Mouse (Mus musculus): ENCODE measurements around the gene 1810049J17Rik. TPM values are rescaled to one million over a fixed set of nuclear protein-coding genes. Genes with fewer than 3 reads are reported as not detected.

1810049J17Rik gene
- polyA plus RNA-seq, 1 experiment from 2014 or later, result 0.54 TPM

DNA sequence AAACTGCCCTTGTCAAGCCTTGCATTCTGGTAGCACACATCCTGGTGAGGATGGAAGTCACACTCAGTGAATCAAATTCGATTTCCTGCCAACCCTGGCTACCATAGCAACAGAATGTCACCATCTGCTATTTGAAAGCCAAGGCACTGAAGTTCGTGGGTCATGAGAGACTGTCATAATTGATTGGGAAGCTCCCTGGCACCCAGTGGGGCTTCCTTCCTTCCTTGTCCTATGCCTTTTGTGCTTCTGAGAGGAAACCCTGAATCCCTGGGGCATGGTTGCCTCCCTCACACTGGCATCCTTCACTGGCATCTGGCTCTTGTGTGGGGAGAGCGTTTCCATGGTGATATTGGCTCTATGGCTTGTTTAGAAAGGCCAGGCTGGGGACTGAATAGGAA lies 44.4 kb upstream of the 1810049J17Rik start:
- WGBS, result 50% methylated on average over 3 of the region's 3 CpGs
- Histone ChIP-seq H3K4me2 (ENCODE audit: low read length) (no peak overlapping the region), H3K4me1 (ENCODE audit: control insufficient read depth in 2 of 2, insufficient read depth in 2 of 2, low read length in 2 of 2) (peaks cover 14 to 15% of the 10 kb centered on the region in 2 experiments), H3K9ac (ENCODE audit: low read length) (no peak overlapping the region), H3K9me3 (ENCODE audit: control insufficient read depth, low read length) (no peaks in the 10 kb centered on the region), H3K36me3 (ENCODE audit: control insufficient read depth, insufficient read depth, low read length) (peaks cover 19% of the 10 kb centered on the region), H3K4me3 (ENCODE audit: control insufficient read depth in 1 of 2, insufficient read depth in 1 of 2, low read depth in 1 of 2, low read length in 2 of 2) (no peak overlapping the region), H3K27ac (replicated peaks in 1 of 2; ENCODE audit: control insufficient read depth in 1 of 2, insufficient read depth in 1 of 2, low read depth in 2 of 2, low read length in 2 of 2) (no peak overlapping the region), H3K27me3 (ENCODE audit: control insufficient read depth, insufficient read depth, low read length) (no peaks in the 10 kb centered on the region)
- no peak for ATAC-seq (ENCODE audit: insufficient number of reproducible peaks, insufficient read depth, low FRiP score, low read depth)

DNA sequence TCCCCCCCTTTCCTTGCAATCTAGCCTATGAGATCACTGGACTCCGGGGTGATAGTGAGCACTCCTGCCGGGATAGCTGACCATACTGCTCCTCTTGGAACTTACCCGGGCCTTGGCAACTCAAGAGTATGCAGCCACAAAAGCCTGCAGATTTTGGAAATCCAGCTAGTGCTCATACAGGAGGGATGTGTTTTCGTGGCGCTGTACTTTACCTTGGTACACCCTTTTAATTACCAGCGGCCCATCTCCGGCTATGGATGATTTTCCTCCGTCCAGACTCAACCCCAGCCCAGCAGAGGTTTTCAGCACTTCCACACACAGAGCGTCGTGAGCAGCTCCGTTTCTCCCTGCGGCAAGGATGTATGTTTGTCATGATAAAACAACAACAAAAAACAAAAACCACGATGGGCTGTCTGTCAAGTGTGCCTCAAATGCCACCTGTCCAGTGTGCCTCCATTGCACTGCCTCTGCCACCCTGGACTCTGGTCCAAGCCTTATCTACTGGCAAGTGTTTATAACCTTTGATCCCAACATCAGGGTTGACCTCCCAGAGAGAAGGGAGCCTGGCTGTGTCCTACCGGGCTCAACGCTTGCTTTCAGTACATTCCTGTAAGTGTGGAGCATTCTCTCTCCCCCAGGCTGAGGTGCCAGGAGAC lies 43.8 kb upstream of the 1810049J17Rik start:
- ATAC-seq (ENCODE audit: insufficient number of reproducible peaks, insufficient read depth, low FRiP score, low read depth), result no peak
- no peak overlapping the region for H3K4me3 ChIP-seq (ENCODE audit: control insufficient read depth in 1 of 2, insufficient read depth in 1 of 2, low read depth in 1 of 2, low read length in 2 of 2)
- WGBS, result 72% methylated on average over 15 of the region's 15 CpGs
- no peaks in the 10 kb centered on the region for H3K9me3 ChIP-seq (ENCODE audit: control insufficient read depth, low read length)
- H3K4me1 ChIP-seq (ENCODE audit: control insufficient read depth in 2 of 2, insufficient read depth in 2 of 2, low read length in 2 of 2), result peaks cover 14 to 15% of the 10 kb centered on the region in 2 experiments
- H3K27ac ChIP-seq (replicated peaks in 1 of 2; ENCODE audit: control insufficient read depth in 1 of 2, insufficient read depth in 1 of 2, low read depth in 2 of 2, low read length in 2 of 2), result no peak overlapping the region
- peaks cover 25% of the 10 kb centered on the region for H3K36me3 ChIP-seq (ENCODE audit: control insufficient read depth, insufficient read depth, low read length)
- no peak overlapping the region for H3K4me2 ChIP-seq (ENCODE audit: low read length)
- no peak overlapping the region for H3K9ac ChIP-seq (ENCODE audit: low read length)
- no peaks in the 10 kb centered on the region for H3K27me3 ChIP-seq (ENCODE audit: control insufficient read depth, insufficient read depth, low read length)

DNA sequence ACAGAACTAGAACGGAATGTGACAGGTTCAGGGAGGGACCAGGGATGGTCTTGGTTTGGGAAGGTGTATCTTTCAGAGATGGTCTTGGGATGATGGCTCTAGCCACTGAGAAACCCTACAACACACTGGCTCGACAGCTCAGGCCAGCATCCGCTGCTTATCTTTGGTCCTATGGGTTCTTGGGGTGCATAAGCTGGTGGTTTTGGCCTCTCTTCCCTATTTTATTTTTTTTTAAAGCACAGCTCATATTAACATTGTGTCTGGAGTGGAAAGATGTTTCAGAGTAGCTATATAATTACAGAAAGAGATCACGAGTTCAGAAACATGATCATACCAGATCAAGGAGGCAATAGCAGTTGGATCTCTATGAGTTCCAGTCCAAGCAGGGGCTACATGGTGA lies 42.4 kb upstream of the 1810049J17Rik start:
- Histone ChIP-seq H3K36me3 (ENCODE audit: control insufficient read depth, insufficient read depth, low read length) (peaks cover 38% of the 10 kb centered on the region), H3K27ac (replicated peaks in 1 of 2; ENCODE audit: control insufficient read depth in 1 of 2, insufficient read depth in 1 of 2, low read depth in 2 of 2, low read length in 2 of 2) (no peak overlapping the region), H3K9me3 (ENCODE audit: control insufficient read depth, low read length) (no peaks in the 10 kb centered on the region), H3K27me3 (ENCODE audit: control insufficient read depth, insufficient read depth, low read length) (no peaks in the 10 kb centered on the region), H3K4me2 (ENCODE audit: low read length) (no peak overlapping the region), H3K9ac (ENCODE audit: low read length) (no peak overlapping the region), H3K4me3 (ENCODE audit: control insufficient read depth in 1 of 2, insufficient read depth in 1 of 2, low read depth in 1 of 2, low read length in 2 of 2) (no peak overlapping the region), H3K4me1 (ENCODE audit: control insufficient read depth in 2 of 2, insufficient read depth in 2 of 2, low read length in 2 of 2) (peaks cover 14 to 15% of the 10 kb centered on the region in 2 experiments)
- 81% methylated on average over 4 of the region's 4 CpGs for WGBS
- no peak for ATAC-seq (ENCODE audit: insufficient number of reproducible peaks, insufficient read depth, low FRiP score, low read depth)

DNA sequence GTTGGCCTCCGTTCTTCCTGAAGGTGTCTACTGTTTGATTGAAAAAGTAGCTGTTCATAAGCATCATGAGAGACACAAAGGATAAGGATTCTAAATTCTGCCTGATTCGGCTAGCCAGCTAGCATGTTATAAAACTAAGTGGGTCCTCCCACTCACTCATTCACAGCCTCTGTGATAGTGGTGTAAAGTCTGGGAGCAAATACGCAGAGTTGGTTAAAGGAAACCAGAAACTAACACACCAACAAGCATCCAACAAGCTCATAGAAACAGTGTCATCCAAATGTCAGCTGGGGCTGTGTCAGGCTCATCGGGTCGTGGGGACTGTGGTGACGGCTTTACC lies 41.0 kb upstream of the 1810049J17Rik start:
- Histone ChIP-seq H3K36me3 (ENCODE audit: control insufficient read depth, insufficient read depth, low read length) (peaks cover 46% of the 10 kb centered on the region), H3K4me3 (ENCODE audit: control insufficient read depth in 1 of 2, insufficient read depth in 1 of 2, low read depth in 1 of 2, low read length in 2 of 2) (no peak overlapping the region), H3K27me3 (ENCODE audit: control insufficient read depth, insufficient read depth, low read length) (no peaks in the 10 kb centered on the region), H3K27ac (replicated peaks in 1 of 2; ENCODE audit: control insufficient read depth in 1 of 2, insufficient read depth in 1 of 2, low read depth in 2 of 2, low read length in 2 of 2) (no peak overlapping the region), H3K9me3 (ENCODE audit: control insufficient read depth, low read length) (no peaks in the 10 kb centered on the region), H3K9ac (ENCODE audit: low read length) (no peak overlapping the region), H3K4me2 (ENCODE audit: low read length) (no peak overlapping the region), H3K4me1 (ENCODE audit: control insufficient read depth in 2 of 2, insufficient read depth in 2 of 2, low read length in 2 of 2) (peaks cover 6 to 7% of the 10 kb centered on the region in 2 experiments)
- 84% methylated on average over 6 of the region's 6 CpGs for WGBS
- no peak for ATAC-seq (ENCODE audit: insufficient number of reproducible peaks, insufficient read depth, low FRiP score, low read depth)

DNA sequence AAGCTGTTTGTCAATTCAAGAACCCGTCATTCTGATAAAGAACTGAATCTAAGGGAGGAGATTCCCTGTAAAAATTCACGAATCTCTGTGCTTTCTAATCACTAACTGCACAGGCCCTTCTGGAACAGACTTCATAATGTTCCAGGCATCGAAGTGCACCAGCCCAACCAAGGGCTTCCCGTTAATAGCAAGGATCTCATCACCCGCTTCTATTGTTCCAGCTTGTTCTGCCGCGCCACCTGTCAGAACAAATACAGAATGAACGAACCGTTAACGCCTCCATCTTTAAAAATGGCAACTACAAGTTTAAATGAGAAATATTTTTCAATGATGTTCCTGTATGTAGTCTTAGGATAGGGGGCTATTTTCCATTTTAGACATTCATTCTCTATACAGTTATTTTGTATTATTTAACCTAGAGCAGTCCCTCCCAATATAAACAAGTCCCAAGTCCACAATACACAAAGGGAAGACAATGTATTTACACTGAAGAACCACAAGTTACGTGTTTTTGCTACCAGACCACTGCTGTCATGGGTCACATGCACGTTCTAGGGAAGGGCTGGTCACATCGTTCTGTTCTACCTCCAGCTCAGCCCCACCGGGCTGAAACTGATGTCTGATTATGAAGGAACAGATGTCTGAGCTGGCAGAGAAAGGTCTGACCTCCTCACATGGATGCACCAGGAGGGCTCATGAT lies 40.5 kb upstream of the 1810049J17Rik start:
- Histone ChIP-seq H3K9ac (ENCODE audit: low read length) (no peak overlapping the region), H3K27me3 (ENCODE audit: control insufficient read depth, insufficient read depth, low read length) (no peaks in the 10 kb centered on the region), H3K36me3 (ENCODE audit: control insufficient read depth, insufficient read depth, low read length) (peaks cover 48% of the 10 kb centered on the region), H3K4me3 (ENCODE audit: control insufficient read depth in 1 of 2, insufficient read depth in 1 of 2, low read depth in 1 of 2, low read length in 2 of 2) (no peak overlapping the region), H3K4me1 (ENCODE audit: control insufficient read depth in 2 of 2, insufficient read depth in 2 of 2, low read length in 2 of 2) (peaks cover 1 to 3% of the 10 kb centered on the region in 2 experiments; a peak in 2 of 4 replicates), H3K27ac (replicated peaks in 1 of 2; ENCODE audit: control insufficient read depth in 1 of 2, insufficient read depth in 1 of 2, low read depth in 2 of 2, low read length in 2 of 2) (no peak overlapping the region), H3K9me3 (ENCODE audit: control insufficient read depth, low read length) (no peaks in the 10 kb centered on the region), H3K4me2 (ENCODE audit: low read length) (no peak overlapping the region)
- no peak for ATAC-seq (ENCODE audit: insufficient number of reproducible peaks, insufficient read depth, low FRiP score, low read depth)
- WGBS, result 86% methylated on average over 14 of the region's 14 CpGs

DNA sequence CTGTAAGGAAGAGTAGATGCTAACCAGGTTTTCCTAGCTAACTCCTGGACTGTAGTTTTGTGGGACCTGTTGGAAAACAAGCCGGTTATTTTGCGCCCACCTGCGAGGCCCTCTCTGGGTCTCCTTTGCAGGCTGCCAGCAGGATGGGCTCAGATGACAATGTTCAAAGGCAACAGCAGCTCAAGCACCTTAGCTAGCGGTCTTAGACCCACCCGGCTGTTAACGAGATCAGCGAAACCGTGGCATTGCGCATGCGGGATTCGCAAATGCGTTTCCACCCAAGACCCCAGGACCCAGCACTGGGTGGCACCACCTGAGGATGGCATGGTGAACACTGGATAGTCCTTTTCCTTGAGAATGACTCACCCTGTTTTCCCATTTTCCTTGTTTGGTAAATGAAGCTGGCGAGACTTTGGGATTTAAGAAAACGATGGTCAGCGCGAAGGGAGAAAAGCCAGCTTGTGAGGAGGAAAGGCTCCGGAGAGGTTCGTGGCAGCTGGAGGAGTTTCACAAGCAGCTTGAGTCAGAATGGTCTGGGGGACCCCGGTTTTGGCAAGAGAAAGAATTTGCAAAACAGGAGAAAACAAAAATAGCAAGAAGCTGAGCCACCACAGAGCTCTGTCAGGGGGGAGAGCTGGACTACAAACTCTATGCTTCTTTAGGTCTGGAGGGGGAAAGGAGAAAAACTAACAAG lies 39.0 kb upstream of the 1810049J17Rik start:
- no peak overlapping the region for H3K27ac ChIP-seq (replicated peaks in 1 of 2; ENCODE audit: control insufficient read depth in 1 of 2, insufficient read depth in 1 of 2, low read depth in 2 of 2, low read length in 2 of 2)
- no peaks in the 10 kb centered on the region for H3K27me3 ChIP-seq (ENCODE audit: control insufficient read depth, insufficient read depth, low read length)
- ATAC-seq (ENCODE audit: insufficient number of reproducible peaks, insufficient read depth, low FRiP score, low read depth), result no peak
- no peak overlapping the region for H3K4me3 ChIP-seq (ENCODE audit: control insufficient read depth in 1 of 2, insufficient read depth in 1 of 2, low read depth in 1 of 2, low read length in 2 of 2)
- no peak overlapping the region for H3K4me2 ChIP-seq (ENCODE audit: low read length)
- H3K4me1 ChIP-seq (ENCODE audit: control insufficient read depth in 2 of 2, insufficient read depth in 2 of 2, low read length in 2 of 2), result no peaks in the 10 kb centered on the region
- no peaks in the 10 kb centered on the region for H3K9me3 ChIP-seq (ENCODE audit: control insufficient read depth, low read length)
- H3K9ac ChIP-seq (ENCODE audit: low read length), result no peak overlapping the region
- H3K36me3 ChIP-seq (ENCODE audit: control insufficient read depth, insufficient read depth, low read length), result peaks cover 62% of the 10 kb centered on the region
- WGBS, result 68% methylated on average over 19 of the region's 19 CpGs

DNA sequence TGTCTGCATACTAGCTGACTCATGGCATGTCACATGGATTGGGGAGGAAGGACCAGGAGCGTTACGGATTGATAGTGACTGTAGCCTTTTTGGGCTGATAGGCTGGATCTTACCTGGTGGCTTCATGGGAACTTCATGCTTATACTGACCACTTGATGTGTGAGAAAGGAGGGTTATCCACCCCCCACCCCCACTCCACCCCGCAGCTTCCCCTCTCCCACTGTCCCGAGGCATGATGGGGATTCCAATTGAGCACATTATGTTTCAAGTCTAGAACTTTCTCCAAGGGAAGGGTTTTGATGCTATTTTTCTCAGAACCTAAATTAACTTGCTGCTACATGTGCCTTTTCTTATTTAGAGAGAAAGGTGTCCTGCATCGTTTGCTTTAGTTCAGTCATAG lies 36.7 kb upstream of the 1810049J17Rik start:
- Histone ChIP-seq H3K4me2 (ENCODE audit: low read length) (no peak overlapping the region), H3K9me3 (ENCODE audit: control insufficient read depth, low read length) (no peaks in the 10 kb centered on the region), H3K27ac (replicated peaks in 1 of 2; ENCODE audit: control insufficient read depth in 1 of 2, insufficient read depth in 1 of 2, low read depth in 2 of 2, low read length in 2 of 2) (no peak overlapping the region), H3K4me1 (ENCODE audit: control insufficient read depth in 2 of 2, insufficient read depth in 2 of 2, low read length in 2 of 2) (no peaks in the 10 kb centered on the region), H3K4me3 (ENCODE audit: control insufficient read depth in 1 of 2, insufficient read depth in 1 of 2, low read depth in 1 of 2, low read length in 2 of 2) (no peak overlapping the region), H3K36me3 (ENCODE audit: control insufficient read depth, insufficient read depth, low read length) (peaks cover 85% of the 10 kb centered on the region), H3K9ac (ENCODE audit: low read length) (no peak overlapping the region), H3K27me3 (ENCODE audit: control insufficient read depth, insufficient read depth, low read length) (no peaks in the 10 kb centered on the region)
- 85% methylated on average over 5 of the region's 5 CpGs for WGBS
- no peak for ATAC-seq (ENCODE audit: insufficient number of reproducible peaks, insufficient read depth, low FRiP score, low read depth)
